Mouse (Mus musculus) ES-E14 (cell line): Measurements from ENCODE around the gene Rab40c.

ENCODE experiments used
- CHD2 ChIP-seq: IDR thresholded peaks from 2 replicates; pipeline ENCODE4 v1.6.1; 2014; ENCODE audit warnings: mild to moderate bottlenecking, low read depth, low read length, inconsistent platforms
- HCFC1 ChIP-seq: IDR thresholded peaks from 2 replicates; pipeline ENCODE4 v1.6.1; 2012; ENCODE audit warnings: low read length, inconsistent platforms, borderline replicate concordance; ENCODE audit not compliant: insufficient read depth
- MAFK ChIP-seq: IDR thresholded peaks from 2 replicates; pipeline ENCODE4 v1.6.1; 2014; ENCODE audit warnings: mild to moderate bottlenecking, low read depth, low read length, inconsistent platforms; ENCODE audit not compliant: insufficient read depth
- ZC3H11A ChIP-seq: IDR thresholded peaks from 2 replicates; pipeline ENCODE4 v1.6.1; 2012; ENCODE audit warnings: low read depth, mild to moderate bottlenecking, inconsistent platforms, low read length, borderline replicate concordance
- ZNF384 ChIP-seq: IDR thresholded peaks from 2 replicates; pipeline ENCODE4 v1.6.1; 2012; ENCODE audit warnings: low read depth, low read length, inconsistent platforms

DNA sequence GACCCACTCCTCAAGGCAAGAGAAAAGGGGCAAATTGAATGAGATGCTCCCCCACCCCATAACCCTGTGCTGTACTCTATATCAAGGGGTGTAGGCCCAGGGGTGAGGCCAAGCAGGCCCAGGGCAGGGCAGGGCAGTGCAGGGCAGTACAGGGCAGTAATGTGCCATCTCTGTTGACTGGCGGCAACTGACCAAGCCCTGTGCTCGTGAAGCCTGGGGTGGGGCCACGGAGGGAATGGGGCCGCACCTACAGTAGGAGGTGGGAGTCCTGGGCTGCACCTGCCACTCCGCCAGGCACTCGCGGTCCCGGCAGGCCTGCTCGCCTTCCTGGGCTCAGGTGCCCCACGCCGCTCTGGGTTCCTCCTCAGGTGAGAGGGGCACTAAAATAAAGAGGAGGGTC is 54.2 kb downstream of the Rab40c start:
- TF ChIP-seq ZC3H11A (no peak), MAFK (no peak), HCFC1 (no peak), ZNF384 (no peak), CHD2 (no peak)
